Mouse (Mus musculus) heart, embryonic 11.5 days (tissue): Measurements from ENCODE around the gene Gm42742. TPM values are rescaled to one million over a fixed set of nuclear protein-coding genes. Genes with fewer than 3 reads are reported as not detected.

Experiments used
- ATAC-seq: fragments of 200-750 bp; cut with Nextera tagmentation; replicated peaks from 2 replicates; pipeline ENCODE4 v1.8.0; 2017; ENCODE audit warnings: moderate library complexity; ENCODE audit not compliant: insufficient number of reproducible peaks, low FRiP score, low TSS enrichment
- H3K27ac ChIP-seq: fragments of 300-500 bp; sonication (generic); 2 replicates; pipeline ENCODE4 v1.5.1; 2014; ENCODE audit warnings: mild to moderate bottlenecking, low read depth, low read length
- H3K27me3 ChIP-seq: fragments of 300-500 bp; sonication (generic); 2 replicates; pipeline ENCODE4 v1.6.1; 2014; ENCODE audit warnings: mild to moderate bottlenecking, low read length, mixed read lengths; ENCODE audit not compliant: control insufficient read depth, insufficient read depth
- H3K36me3 ChIP-seq: fragments of 300-500 bp; sonication (generic); 2 replicates; pipeline ENCODE4 v1.6.1; 2014; ENCODE audit warnings: mild to moderate bottlenecking, low read length, moderate library complexity, mixed read lengths; ENCODE audit not compliant: control insufficient read depth, insufficient read depth
- H3K4me1 ChIP-seq: fragments of 300-500 bp; sonication (generic); 2 replicates; pipeline ENCODE4 v1.6.1; 2014; ENCODE audit warnings: low read length; ENCODE audit not compliant: control insufficient read depth, insufficient read depth
- H3K4me2 ChIP-seq: fragments of 300-500 bp; sonication (generic); 2 replicates; pipeline ENCODE4 v1.6.1; 2014; ENCODE audit warnings: mild to moderate bottlenecking, moderate library complexity
- H3K4me3 ChIP-seq: fragments of 300-500 bp; sonication (generic); 2 replicates; pipeline ENCODE4 v1.5.1; 2014; ENCODE audit warnings: low read depth, low read length
- H3K9ac ChIP-seq: fragments of 300-500 bp; sonication (generic); 2 replicates; pipeline ENCODE4 v1.6.1; 2014; ENCODE audit warnings: mild to moderate bottlenecking, low read depth, low read length, moderate library complexity
- H3K9me3 ChIP-seq: fragments of 300-500 bp; sonication (generic); replicated peaks from 2 replicates; pipeline ENCODE4 v1.6.1; 2016; ENCODE audit warnings: low read length; ENCODE audit not compliant: control insufficient read depth
- WGBS: fragments of 180-500 bp; shearing (Covaris S2); extraction: QIAGEN DNeasy Blood & Tissue Kit; methylation state at CpG from one replicate; pipeline ENCODE4 v1.1.7; 2014; ENCODE audit not compliant: insufficient replicate concordance; 5-methylcytosine and 5-hydroxymethylcytosine counted together
- polyA plus RNA-seq: library from polyadenylated mRNA; unstranded; fragments of >200 nt; fragmentation: Nextera tagmentation; extraction: Ambion mirVana; gene quantifications from 2 replicates; pipeline ENCODE4 v1.2.1, GENCODE M21; 2014

Gm42742 gene
- polyA plus RNA-seq, 1 experiment from 2014 or later: 36.6 TPM

- no peaks in the 10 kb centered on the region for H3K27me3 ChIP-seq
- H3K4me2 ChIP-seq: no peak overlapping the region
- no peak overlapping the region for H3K27ac ChIP-seq
- H3K4me1 ChIP-seq: no peaks in the 10 kb centered on the region
- ATAC-seq: no peak
- H3K9me3 ChIP-seq: no peaks in the 10 kb centered on the region
- no peak overlapping the region for H3K9ac ChIP-seq
- WGBS: 70% methylated on average over 4 of the region's 4 CpGs
- H3K4me3 ChIP-seq: no peak overlapping the region
- H3K36me3 ChIP-seq: peaks cover 3% of the 10 kb centered on the region; the same call in 1 of the 2 replicates
These were observed 24.4 kb downstream of the Gm42742 start for GRCm38 (mm10) chr7:126996449-126996848.

GRCm38 (mm10) chr7:126988816-126989215 lies 32.1 kb downstream of the Gm42742 start:
- no peak overlapping the region for H3K9ac ChIP-seq
- no peaks in the 10 kb centered on the region for H3K36me3 ChIP-seq
- WGBS: 63% methylated on average over 8 of the region's 8 CpGs
- ATAC-seq: no peak
- no peaks in the 10 kb centered on the region for H3K27me3 ChIP-seq
- H3K4me2 ChIP-seq: no peak overlapping the region
- H3K4me1 ChIP-seq: peaks cover 3% of the 10 kb centered on the region; the same call in 1 of the 2 replicates
- H3K4me3 ChIP-seq: no peak overlapping the region
- H3K9me3 ChIP-seq: no peaks in the 10 kb centered on the region
- H3K27ac ChIP-seq: no peak overlapping the region

- H3K9ac ChIP-seq: no peak overlapping the region
- H3K4me2 ChIP-seq: no peak overlapping the region
- WGBS: 47% methylated on average over 9 of the region's 9 CpGs
- no peak overlapping the region for H3K4me3 ChIP-seq
- no peak overlapping the region for H3K27ac ChIP-seq
- ATAC-seq: no peak
- no peaks in the 10 kb centered on the region for H3K36me3 ChIP-seq
- H3K27me3 ChIP-seq: no peaks in the 10 kb centered on the region
- no peaks in the 10 kb centered on the region for H3K9me3 ChIP-seq
- H3K4me1 ChIP-seq: peaks cover 3% of the 10 kb centered on the region; the same call in 1 of the 2 replicates
These were observed 34.6 kb downstream of the Gm42742 start for GRCm38 (mm10) chr7:126986319-126986718.

GRCm38 (mm10) chr7:126984667-126985444 lies 36.0 kb downstream of the Gm42742 start:
- no peak overlapping the region for H3K27ac ChIP-seq
- ATAC-seq: no peak
- H3K36me3 ChIP-seq: 0 out of 2 replicates have a peak, but pooled peaks cover 2% of the 10 kb centered on the region

GRCm38 (mm10) chr7:126983113-126983512 lies 37.8 kb downstream of the Gm42742 start:
- WGBS: 83% methylated on average over 7 of the region's 7 CpGs
- Histone ChIP-seq H3K4me3 (no peak overlapping the region), H3K36me3 (peaks cover 16% of the 10 kb centered on the region; the same call in 1 of the 2 replicates), H3K9ac (no peak overlapping the region), H3K27ac (no peak overlapping the region), H3K27me3 (no peaks in the 10 kb centered on the region), H3K4me1 (peaks cover 3% of the 10 kb centered on the region; the same call in 1 of the 2 replicates), H3K9me3 (no peaks in the 10 kb centered on the region), H3K4me2 (no peak overlapping the region)
- ATAC-seq: no peak

More at GRCm38 (mm10) chr7:126984667-126985444, 36.0 kb downstream of the Gm42742 start:
- 29% methylated on average over 10 of the region's 10 CpGs for WGBS
- Histone ChIP-seq H3K4me2 (no peak overlapping the region), H3K9ac (0 out of 2 replicates have a peak overlapping the region, but pooled peaks have one; percentile 5), H3K9me3 (no peaks in the 10 kb centered on the region), H3K4me1 (peaks cover 3% of the 10 kb centered on the region; the same call in 1 of the 2 replicates), H3K27me3 (no peaks in the 10 kb centered on the region), H3K4me3 (no peak overlapping the region)

GRCm38 (mm10) chr7:126982054-126982453 lies 38.8 kb downstream of the Gm42742 start:
- H3K4me3 ChIP-seq: no peak overlapping the region
- no peak overlapping the region for H3K4me2 ChIP-seq
- no peak for ATAC-seq
- H3K9me3 ChIP-seq: no peaks in the 10 kb centered on the region
- peaks cover 6% of the 10 kb centered on the region; the same call in 1 of the 2 replicates for H3K4me1 ChIP-seq
- H3K27me3 ChIP-seq: no peaks in the 10 kb centered on the region
- no peak overlapping the region for H3K27ac ChIP-seq
- no peak overlapping the region for H3K9ac ChIP-seq
- peaks cover 17% of the 10 kb centered on the region; the same call in 1 of the 2 replicates for H3K36me3 ChIP-seq
- WGBS: 65% methylated on average over 4 of the region's 4 CpGs

- Histone ChIP-seq H3K27ac (no peak overlapping the region), H3K36me3 (peaks cover 17% of the 10 kb centered on the region; the same call in 1 of the 2 replicates), H3K4me2 (no peak overlapping the region), H3K27me3 (no peaks in the 10 kb centered on the region), H3K9me3 (no peaks in the 10 kb centered on the region), H3K9ac (no peak overlapping the region), H3K4me3 (no peak overlapping the region), H3K4me1 (peaks cover 7% of the 10 kb centered on the region; the same call in 1 of the 2 replicates)
- WGBS: 79% methylated on average over 2 of the region's 2 CpGs
- no peak for ATAC-seq
These were observed 39.3 kb downstream of the Gm42742 start for GRCm38 (mm10) chr7:126981601-126982000.

- no peak for ATAC-seq
- H3K4me2 ChIP-seq: no peak overlapping the region
- H3K9ac ChIP-seq: no peak overlapping the region
- H3K4me1 ChIP-seq: peaks cover 5% of the 10 kb centered on the region
- H3K4me3 ChIP-seq: no peak overlapping the region
- no peaks in the 10 kb centered on the region for H3K9me3 ChIP-seq
- no peaks in the 10 kb centered on the region for H3K27me3 ChIP-seq
- peaks cover 17% of the 10 kb centered on the region; the same call in 1 of the 2 replicates for H3K36me3 ChIP-seq
- 84% methylated on average over 6 of the region's 6 CpGs for WGBS
- H3K27ac ChIP-seq: no peak overlapping the region
These were observed 42.1 kb downstream of the Gm42742 start for GRCm38 (mm10) chr7:126978841-126979240.
